Mouse (Mus musculus) lung, postnatal 0 days (tissue): Measurements from ENCODE around the gene Gm43738.

Source experiments
- CTCF ChIP-seq: IDR thresholded peaks from 2 replicates; pipeline ENCODE4 v1.5.1; 2016; ENCODE audit warnings: antibody characterized with exemption, mild to moderate bottlenecking
- EP300 ChIP-seq: IDR thresholded peaks from 2 replicates; pipeline ENCODE4 v1.6.1; 2016; ENCODE audit warnings: antibody characterized with exemption, mild to moderate bottlenecking, control low read depth

GRCm38 (mm10) chr3:89107545-89107944 is 6.6 kb upstream of the Gm43738 start:
- no peak for TF ChIP-seq CTCF
- TF ChIP-seq EP300: no peak
